Mouse (Mus musculus) midbrain, embryonic 14.5 days (tissue): ENCODE measurements at regions not wholly inside any gene's neighbourhood (a gene's known extent, or its start where the extent isn't known, plus 50 kb on each side); places are given as distances from the start of the nearest gene placed in this dataset.

Experiments
- ATAC-seq: fragments of 200-750 bp; cut with Nextera tagmentation; 2 replicates; pipeline ENCODE4 v1.8.0; 2017; ENCODE audit warnings: moderate number of reproducible peaks, moderate library complexity; ENCODE audit not compliant: low FRiP score, low TSS enrichment
- DNase-seq: peaks from one replicate; pipeline ENCODE4 v3.0.0-alpha.2; 2015
- H3K27ac ChIP-seq: fragments of 300-500 bp; sonication (generic); replicated peaks from 2 replicates; pipeline ENCODE4 v1.5.1; 2014; ENCODE audit warnings: mild to moderate bottlenecking, low read depth, low read length, moderate library complexity
- H3K27me3 ChIP-seq: fragments of 300-500 bp; sonication (generic); 2 replicates; pipeline ENCODE4 v1.6.1; 2014; ENCODE audit warnings: low read length, control low read depth, mixed read lengths; ENCODE audit not compliant: control insufficient read depth, insufficient read depth
- H3K36me3 ChIP-seq: fragments of 300-500 bp; sonication (generic); 2 replicates; pipeline ENCODE4 v1.6.1; 2014; ENCODE audit warnings: low read length, control low read depth; ENCODE audit not compliant: control insufficient read depth, insufficient read depth
- H3K4me1 ChIP-seq: fragments of 300-500 bp; sonication (generic); 2 replicates; pipeline ENCODE4 v1.6.1; 2014; ENCODE audit warnings: mild to moderate bottlenecking, antibody characterized with exemption, low read length, control low read depth; ENCODE audit not compliant: control insufficient read depth, insufficient read depth
- H3K4me2 ChIP-seq: fragments of 300-500 bp; sonication (generic); 2 replicates; pipeline ENCODE4 v1.6.1; 2014; ENCODE audit warnings: mild to moderate bottlenecking, low read length, moderate library complexity
- H3K4me3 ChIP-seq: fragments of 300-500 bp; sonication (generic); replicated peaks from 2 replicates; pipeline ENCODE4 v1.5.1; 2014; ENCODE audit warnings: low read depth, low read length
- H3K9ac ChIP-seq: fragments of 300-500 bp; sonication (generic); replicated peaks from 2 replicates; pipeline ENCODE4 v1.6.1; 2014; ENCODE audit warnings: mild to moderate bottlenecking, low read length, moderate library complexity
- H3K9me3 ChIP-seq: fragments of 300-500 bp; sonication (generic); 2 replicates; pipeline ENCODE4 v1.6.1; 2016; ENCODE audit warnings: low read length, control low read depth, mixed read lengths; ENCODE audit not compliant: control insufficient read depth
- WGBS: fragments of 180-500 bp; shearing (Covaris S2); extraction: QIAGEN DNeasy Blood & Tissue Kit; methylation state at CpG from one replicate; pipeline ENCODE4 v1.1.7; 2014; 5-methylcytosine and 5-hydroxymethylcytosine counted together

DNA sequence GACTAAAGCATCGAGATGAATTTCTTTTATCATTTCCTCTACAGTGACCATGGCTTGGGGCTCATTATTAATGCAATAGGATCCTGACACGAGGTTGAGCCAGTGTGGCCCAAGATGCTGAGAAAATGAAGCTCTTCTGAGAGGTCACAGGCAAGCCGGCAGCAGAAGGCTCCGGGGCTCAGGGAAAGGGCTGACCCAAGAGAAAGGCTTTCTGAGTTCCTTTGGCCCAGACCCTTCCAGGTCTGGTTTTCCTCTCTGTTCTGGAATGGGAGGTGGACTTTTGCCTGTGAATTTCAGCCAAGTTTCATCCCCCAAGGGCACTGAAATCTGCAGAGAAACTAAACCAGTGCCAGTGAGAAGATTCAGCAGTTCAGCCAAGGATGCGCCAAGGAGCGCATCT is 145.7 kb upstream of the Slc38a2 start:
- no peaks in the 10 kb centered on the region for H3K27me3 ChIP-seq
- ATAC-seq (no peak), DNase-seq (no peak)
- no peak overlapping the region for H3K27ac ChIP-seq
- no peak overlapping the region for H3K9ac ChIP-seq
- 89% methylated on average over 6 of the region's 6 CpGs for WGBS
- H3K4me1 ChIP-seq: no peaks in the 10 kb centered on the region
- no peak overlapping the region for H3K4me3 ChIP-seq
- H3K4me2 ChIP-seq: no peak overlapping the region
- H3K36me3 ChIP-seq: no peaks in the 10 kb centered on the region
- no peaks in the 10 kb centered on the region for H3K9me3 ChIP-seq

DNA sequence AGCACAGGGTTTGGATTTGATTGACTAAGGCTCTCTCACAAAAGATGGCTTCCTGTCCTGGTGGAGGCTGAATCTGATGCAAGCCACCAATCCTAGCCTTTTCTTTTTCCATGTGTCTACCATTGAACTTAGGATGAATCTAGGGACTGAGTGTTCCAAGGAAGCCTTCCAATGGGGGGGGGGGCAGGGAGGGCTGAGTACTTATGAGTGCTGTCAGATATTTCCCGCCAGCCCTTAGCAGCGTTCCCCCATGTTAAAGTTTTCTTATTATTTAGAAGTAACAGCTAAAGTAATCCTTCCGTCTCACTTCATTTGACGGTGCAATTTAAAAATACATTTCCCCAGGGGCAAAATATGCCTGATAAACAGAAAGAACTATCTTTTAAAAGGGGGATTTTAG is 144.8 kb upstream of the Slc38a2 start:
- Histone ChIP-seq H3K36me3 (no peaks in the 10 kb centered on the region), H3K4me3 (no peak overlapping the region), H3K9me3 (no peaks in the 10 kb centered on the region), H3K4me1 (no peaks in the 10 kb centered on the region), H3K27me3 (no peaks in the 10 kb centered on the region), H3K9ac (no peak overlapping the region), H3K4me2 (no peak overlapping the region), H3K27ac (no peak overlapping the region)
- ATAC-seq (no peak), DNase-seq (no peak)
- 83% methylated on average over 4 of the region's 4 CpGs for WGBS

DNA sequence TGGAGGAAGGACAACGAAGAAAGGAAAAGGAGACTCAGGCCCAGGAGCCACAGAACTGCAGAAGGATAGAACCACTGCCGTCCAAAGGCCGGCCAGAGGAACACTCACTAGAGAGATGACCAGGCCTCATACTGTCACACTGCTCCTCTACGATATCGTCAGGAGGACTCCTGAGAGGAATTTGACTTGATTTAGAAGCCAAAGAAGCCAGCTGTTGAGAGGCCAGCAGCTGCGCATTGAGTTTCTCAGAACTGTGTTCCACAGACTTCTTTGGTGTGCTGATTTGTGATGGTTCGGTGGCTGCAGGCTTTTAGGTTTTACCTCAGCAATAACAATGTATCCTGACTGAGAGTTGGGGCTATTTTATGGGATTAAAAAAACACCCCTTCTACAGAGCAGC is 144.1 kb upstream of the Slc38a2 start:
- DNase-seq (no peak), ATAC-seq (no peak)
- WGBS: 78% methylated on average over 7 of the region's 7 CpGs
- Histone ChIP-seq H3K9ac (no peak overlapping the region), H3K4me1 (no peaks in the 10 kb centered on the region), H3K27ac (no peak overlapping the region), H3K36me3 (no peaks in the 10 kb centered on the region), H3K4me2 (no peak overlapping the region), H3K9me3 (no peaks in the 10 kb centered on the region), H3K4me3 (no peak overlapping the region), H3K27me3 (no peaks in the 10 kb centered on the region)

DNA sequence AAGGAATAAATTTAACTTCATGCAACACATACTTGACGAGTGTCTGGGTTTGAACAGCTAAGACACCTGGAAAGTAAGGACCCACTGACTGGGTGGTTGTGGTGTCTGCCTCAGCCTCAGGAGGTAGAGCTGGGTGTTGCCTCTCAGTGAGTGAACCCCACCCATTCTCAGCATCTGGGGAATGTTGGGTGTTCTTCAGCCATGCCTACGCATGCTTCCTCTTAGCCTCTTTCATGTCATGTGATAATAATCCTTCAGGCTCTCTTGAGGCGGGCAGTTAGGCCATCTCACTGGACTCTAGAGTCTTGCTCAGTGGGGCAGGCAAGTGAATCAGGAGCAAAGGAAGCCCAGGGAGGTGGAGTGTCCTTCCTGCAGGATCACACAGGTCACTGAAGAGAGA is 143.4 kb upstream of the Slc38a2 start:
- WGBS: 96% methylated on average over 3 of the region's 3 CpGs
- no peak for DNase-seq
- Histone ChIP-seq H3K4me2 (no peak overlapping the region), H3K36me3 (no peaks in the 10 kb centered on the region), H3K9ac (no peak overlapping the region), H3K4me3 (no peak overlapping the region), H3K27me3 (no peaks in the 10 kb centered on the region), H3K27ac (no peak overlapping the region), H3K4me1 (no peaks in the 10 kb centered on the region), H3K9me3 (no peaks in the 10 kb centered on the region)
- ATAC-seq: no peak

DNA sequence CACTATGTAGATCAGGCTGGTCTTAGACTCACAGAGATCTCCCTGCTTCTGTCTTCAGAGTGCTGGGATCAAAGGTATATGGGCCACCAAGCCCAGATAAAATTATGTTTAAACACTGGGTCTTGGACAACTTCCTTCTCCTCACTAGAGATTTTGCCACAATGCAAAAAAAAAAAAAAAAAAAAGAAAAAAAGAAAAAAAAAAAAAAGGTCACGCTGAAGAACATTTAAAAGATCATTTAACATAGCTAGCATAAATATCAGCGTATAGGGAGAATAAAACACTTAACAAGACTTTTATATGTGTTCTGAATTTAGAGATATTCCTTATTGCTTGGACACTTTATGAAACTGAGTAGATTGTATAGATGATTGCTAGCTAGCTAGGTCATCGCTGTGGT is 137.1 kb upstream of the Slc38a2 start:
- H3K4me2 ChIP-seq: no peak overlapping the region
- WGBS: 94% methylated on average over 3 of the region's 3 CpGs
- ATAC-seq: no peak

DNA sequence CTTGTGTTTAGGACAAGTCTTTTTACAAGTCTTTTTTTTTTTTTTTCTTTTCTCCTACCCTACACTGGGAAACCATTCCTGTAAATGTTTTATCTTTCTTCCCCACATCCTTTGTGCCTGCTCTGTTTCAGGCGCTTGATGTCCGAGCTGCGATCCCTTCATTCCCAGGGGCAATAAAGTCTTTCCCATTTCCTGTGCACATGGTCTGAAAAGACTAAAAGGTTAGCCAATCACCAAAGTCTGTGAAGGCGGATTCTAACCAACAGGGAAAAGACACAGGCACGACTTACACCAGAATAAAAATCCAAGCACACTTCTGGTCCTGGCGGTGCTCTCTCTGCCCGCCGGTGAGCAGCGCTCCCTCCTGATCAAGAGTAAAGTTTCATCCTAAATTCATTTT is 135.3 kb upstream of the Slc38a2 start:
- 87% methylated on average over 9 of the region's 9 CpGs for WGBS
- H3K36me3 ChIP-seq: no peaks in the 10 kb centered on the region
- no peak overlapping the region for H3K27ac ChIP-seq
- H3K4me1 ChIP-seq: no peaks in the 10 kb centered on the region
- no peak overlapping the region for H3K9ac ChIP-seq
- no peak overlapping the region for H3K4me3 ChIP-seq
- DNase-seq (no peak), ATAC-seq (no peak)
- no peak overlapping the region for H3K4me2 ChIP-seq
- H3K9me3 ChIP-seq: no peaks in the 10 kb centered on the region
- no peaks in the 10 kb centered on the region for H3K27me3 ChIP-seq

More for the DNA sequence above, 137.1 kb upstream of the Slc38a2 start:
- no peak overlapping the region for H3K9ac ChIP-seq
- no peak overlapping the region for H3K4me3 ChIP-seq
- DNase-seq: no peak
- H3K36me3 ChIP-seq: no peaks in the 10 kb centered on the region
- H3K27me3 ChIP-seq: no peaks in the 10 kb centered on the region
- no peaks in the 10 kb centered on the region for H3K9me3 ChIP-seq
- H3K4me1 ChIP-seq: no peaks in the 10 kb centered on the region
- no peak overlapping the region for H3K27ac ChIP-seq

DNA sequence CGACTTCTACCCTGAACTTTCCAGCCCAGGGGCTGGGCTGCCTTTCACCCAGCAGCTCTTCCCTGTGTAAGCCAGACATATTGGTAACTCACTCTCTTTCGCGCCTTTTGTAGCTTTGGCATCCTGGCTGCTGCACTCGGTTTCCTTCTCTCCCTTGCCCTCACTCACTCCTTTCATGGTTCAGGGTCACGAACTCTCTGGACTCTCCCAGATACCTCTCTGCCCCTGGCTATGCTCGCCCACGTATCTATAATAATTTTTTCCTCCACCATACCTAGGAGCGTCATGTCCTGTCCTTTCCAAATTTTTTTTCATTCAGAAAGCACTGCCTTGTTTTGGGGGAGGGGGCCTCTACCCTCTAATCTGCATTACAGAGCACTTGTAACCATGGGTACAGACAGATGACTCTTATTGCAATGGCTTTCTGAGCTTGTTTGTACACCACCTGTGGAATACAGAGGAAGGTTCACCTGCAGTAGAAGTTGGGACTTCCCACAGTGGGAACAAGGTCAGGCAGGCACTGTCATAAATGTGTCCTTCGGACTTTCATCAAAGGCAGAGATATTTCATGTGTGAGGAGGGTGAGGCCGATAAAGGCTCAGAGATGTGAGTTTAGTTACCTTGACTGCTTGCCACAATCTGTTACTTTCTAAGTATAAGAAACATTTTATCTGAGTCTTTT is 134.8 kb upstream of the Slc38a2 start:
- H3K27ac ChIP-seq: no peak overlapping the region
- ATAC-seq (no peak), DNase-seq (no peak)
- H3K4me1 ChIP-seq: no peaks in the 10 kb centered on the region
- H3K4me3 ChIP-seq: no peak overlapping the region
- no peaks in the 10 kb centered on the region for H3K27me3 ChIP-seq
- no peaks in the 10 kb centered on the region for H3K9me3 ChIP-seq
- no peak overlapping the region for H3K9ac ChIP-seq
- no peak overlapping the region for H3K4me2 ChIP-seq
- no peaks in the 10 kb centered on the region for H3K36me3 ChIP-seq
- WGBS: 86% methylated on average over 10 of the region's 10 CpGs

DNA sequence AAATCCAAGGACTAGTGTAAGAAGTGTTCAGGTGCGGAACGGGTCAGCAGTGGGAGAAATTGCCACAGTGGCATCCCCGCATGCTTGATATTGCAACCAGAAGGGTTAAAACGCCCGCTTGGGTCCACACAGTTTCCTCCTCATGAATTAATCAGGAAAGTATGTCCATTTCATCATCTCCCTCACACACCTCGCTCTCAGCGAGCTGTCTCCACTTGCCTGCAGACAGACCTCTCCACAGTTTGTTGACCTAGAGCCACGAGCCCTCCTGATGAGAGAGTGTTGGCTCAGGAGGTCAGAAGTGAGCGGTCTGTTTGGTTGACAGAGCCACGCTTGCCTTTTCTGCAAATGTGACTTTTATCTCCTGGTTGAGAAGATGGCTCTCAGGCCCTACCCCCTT is 132.9 kb upstream of the Slc38a2 start:
- WGBS: 84% methylated on average over 10 of the region's 10 CpGs
- Histone ChIP-seq H3K27ac (no peak overlapping the region), H3K4me2 (no peak overlapping the region), H3K27me3 (no peaks in the 10 kb centered on the region), H3K9ac (no peak overlapping the region), H3K36me3 (no peaks in the 10 kb centered on the region), H3K4me1 (no peaks in the 10 kb centered on the region), H3K9me3 (no peaks in the 10 kb centered on the region), H3K4me3 (no peak overlapping the region)
- DNase-seq (no peak), ATAC-seq (no peak)

DNA sequence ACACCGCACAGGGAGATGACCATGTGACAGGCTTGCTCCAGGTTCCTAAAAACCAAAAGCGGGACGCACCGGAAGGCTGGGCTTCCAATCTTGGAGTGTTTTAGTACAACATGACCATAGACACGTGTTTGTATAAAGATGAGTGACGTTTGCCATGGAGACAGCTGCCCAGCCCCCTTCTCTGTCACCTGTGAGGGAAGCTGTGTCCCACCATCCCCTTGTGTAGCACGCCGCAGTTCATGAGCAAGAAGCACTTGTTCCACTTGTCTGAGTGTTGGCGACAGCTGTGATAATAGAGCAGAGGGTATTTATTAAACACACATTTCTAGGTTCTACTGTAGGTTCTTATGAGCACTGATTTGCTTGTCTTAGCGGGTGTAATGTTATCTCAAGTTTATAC is 131.7 kb upstream of the Slc38a2 start:
- 94% methylated on average over 10 of the region's 10 CpGs for WGBS
- Histone ChIP-seq H3K4me2 (no peak overlapping the region), H3K4me3 (no peak overlapping the region), H3K9ac (no peak overlapping the region), H3K36me3 (no peaks in the 10 kb centered on the region), H3K27ac (no peak overlapping the region), H3K9me3 (no peaks in the 10 kb centered on the region), H3K27me3 (no peaks in the 10 kb centered on the region), H3K4me1 (no peaks in the 10 kb centered on the region)
- ATAC-seq (no peak), DNase-seq (no peak)
